Mouse (Mus musculus): Measurements from ENCODE around the gene Ildr2.

DNA sequence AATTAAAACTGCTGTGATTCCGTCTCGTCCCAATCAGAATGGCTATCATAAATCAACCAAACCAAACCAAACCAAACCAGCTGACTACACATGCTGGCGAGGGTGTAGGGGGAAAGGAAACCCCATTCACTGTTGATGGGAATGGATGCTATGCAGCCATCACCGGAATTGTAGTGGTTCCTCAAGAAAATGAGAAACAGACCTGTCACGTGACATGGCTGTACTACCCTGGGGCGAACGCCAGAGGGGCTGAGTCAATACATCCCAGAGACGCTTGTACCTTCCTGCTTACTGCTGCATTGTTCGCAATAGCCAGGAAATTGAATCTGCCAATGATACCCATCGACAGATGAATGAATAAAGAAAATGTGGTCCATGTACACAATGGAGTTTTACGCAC, 95.8 kb downstream of the Ildr2 start:
- TF ChIP-seq CTCF (IDR thresholded peaks at IDR 0.05; ENCODE audit: insufficient read depth, low read length) (no peak), POLR2A (IDR thresholded peaks at IDR 0.05; ENCODE audit: borderline replicate concordance, extremely low read depth, low read depth, low read length) (no peak)
